Mouse (Mus musculus) liver, adult 2 months (tissue): ENCODE measurements around the gene Rbbp6.

Source experiments
- CTCF ChIP-seq: fragments of 200-500 bp; IDR thresholded peaks from 2 replicates; pipeline ENCODE4 v1.5.1; 2011; ENCODE audit warnings: low read depth, low read length, control low read depth
- POLR2A ChIP-seq: fragments of 200-500 bp; IDR thresholded peaks from 2 replicates; pipeline ENCODE4 v1.6.1; 2011; ENCODE audit warnings: low read length, control low read depth; ENCODE audit not compliant: insufficient read depth; ENCODE audit errors: extremely low read depth

- TF ChIP-seq CTCF (no peak), POLR2A (no peak)
Observed at GRCm38 (mm10) chr7:122970119-122970781, 4.8 kb downstream of the Rbbp6 start.
